Mouse (Mus musculus): ENCODE data around the gene Sh3bp2. TPM values are rescaled to one million over a fixed set of nuclear protein-coding genes. Genes with fewer than 3 reads are reported as not detected.
"Not testable (repeated sequence)": the region's sequence is repeated elsewhere in the genome, so short reads cannot be mapped to it uniquely, and the experiment has no call there.

Sh3bp2 gene
- total RNA-seq, 4 experiments from 2014 or later, result 11.5 to 23.9 (median 17.8) TPM

DNA sequence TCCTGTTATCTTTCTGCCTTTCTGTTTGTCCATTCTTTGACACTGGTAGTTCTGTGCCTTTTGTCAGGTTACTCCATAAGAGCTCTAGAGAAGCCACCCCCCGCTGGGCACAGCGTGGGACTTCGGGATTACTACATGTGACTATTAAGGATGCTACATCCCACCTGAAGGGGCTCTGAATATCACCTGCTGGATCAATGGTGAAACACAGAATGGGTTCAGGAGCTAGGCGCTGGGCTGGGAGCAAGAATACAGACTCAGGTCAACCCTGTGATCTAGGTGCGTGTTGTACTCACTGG, 788 bp downstream of the Sh3bp2 start:
- DNase-seq, result no peak

DNA sequence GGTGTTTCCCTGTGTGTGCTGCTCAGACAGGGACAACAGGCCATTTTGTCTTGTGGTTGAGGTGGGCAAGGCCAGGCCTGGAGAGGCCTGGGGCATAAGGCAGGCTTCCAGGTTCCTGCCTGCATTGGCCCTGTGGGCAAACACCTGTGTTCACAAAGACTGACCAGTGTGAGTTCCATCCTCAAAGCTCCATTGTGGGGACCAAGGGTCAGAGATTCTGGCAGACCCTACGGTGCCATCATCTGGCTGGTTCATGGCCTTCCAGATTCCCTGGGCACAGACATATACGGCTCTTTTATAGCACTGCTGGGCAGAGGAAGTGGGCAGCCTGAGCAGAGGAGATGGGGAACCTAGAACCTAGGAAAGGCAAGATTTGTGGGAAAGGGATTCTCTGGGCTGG, 1.7 kb downstream of the Sh3bp2 start:
- DNase-seq, result no peak

DNA sequence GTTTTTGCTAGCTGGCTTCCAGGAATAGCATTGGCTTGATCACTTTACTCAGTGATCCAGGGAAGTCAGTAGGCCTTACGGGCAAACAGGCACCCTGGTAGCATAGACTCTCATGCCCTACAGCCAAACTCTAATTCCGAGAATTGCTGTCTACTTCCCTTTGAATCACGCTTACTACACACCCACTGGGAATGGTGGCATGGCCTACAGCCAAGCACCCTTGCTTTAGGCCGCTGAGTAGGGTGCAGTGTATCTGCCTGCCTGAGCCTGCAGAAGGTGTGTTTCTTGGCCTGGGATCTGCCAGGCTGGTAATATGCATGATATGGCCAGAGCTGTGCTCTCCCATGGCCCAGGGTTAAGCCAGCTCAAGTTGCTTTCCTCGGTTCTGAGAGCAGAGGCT, 3.1 kb downstream of the Sh3bp2 start:
- DNase-seq, result no peak

DNA sequence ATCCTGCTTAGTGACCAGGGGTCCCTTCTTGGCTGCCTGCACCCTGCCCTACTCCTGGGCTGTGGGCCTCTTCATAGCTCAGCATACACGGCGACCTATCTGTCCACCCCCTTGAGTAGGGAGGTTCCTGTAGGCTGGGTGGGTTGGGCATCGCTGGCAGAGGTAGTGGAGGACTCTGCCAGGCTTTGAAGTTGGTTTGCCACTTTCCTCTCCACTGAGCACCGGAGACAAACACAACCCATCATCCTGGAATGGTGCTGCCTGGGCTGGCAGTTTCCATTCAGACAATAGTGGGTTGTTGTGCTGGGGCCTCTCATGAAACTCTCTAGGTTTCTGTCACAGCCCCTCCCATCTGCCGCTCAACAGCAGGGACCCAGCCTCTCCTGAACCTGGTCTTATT, 4.5 kb downstream of the Sh3bp2 start:
- no peak for DNase-seq

DNA sequence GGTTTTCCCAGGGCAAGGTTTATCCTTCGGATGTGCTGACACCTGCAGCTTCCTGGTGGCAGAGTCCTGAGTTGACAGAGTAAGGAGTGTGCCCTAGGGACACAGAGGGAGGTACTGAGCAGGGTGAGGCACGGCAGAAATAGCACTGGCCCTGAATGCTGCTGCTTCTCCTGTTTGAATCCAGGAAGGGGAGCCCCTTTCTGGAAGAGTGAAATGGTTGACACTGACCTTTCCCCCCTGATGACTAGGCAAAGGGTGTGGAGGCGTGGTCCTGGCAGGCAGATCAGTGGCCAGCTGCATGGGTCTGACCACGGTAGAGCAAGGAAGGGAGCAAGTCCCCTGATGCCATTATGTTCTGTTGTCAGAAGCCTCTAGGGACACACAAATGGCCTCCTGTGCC, 5.0 kb downstream of the Sh3bp2 start:
- peak; percentile 63 for DNase-seq

DNA sequence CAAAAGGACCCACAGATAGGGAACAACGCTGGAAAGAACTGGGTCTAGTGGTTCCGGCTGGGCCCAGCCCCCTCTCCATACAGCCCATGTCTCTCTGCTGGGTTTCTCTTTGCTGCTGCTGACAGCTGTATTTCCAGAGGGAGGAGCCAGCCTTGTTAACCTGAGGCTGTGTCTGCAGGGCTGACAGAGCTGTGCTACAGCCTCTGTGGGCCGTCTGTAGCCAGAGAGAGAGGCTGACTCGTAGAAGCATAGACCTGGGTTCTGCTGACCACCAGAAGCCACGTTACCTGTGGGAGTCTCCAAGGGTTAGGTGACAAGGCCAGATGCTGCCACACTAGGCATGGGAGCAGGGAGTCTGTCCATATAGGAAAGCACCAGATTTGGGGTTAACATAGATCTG, 7.4 kb downstream of the Sh3bp2 start:
- no peak for DNase-seq

DNA sequence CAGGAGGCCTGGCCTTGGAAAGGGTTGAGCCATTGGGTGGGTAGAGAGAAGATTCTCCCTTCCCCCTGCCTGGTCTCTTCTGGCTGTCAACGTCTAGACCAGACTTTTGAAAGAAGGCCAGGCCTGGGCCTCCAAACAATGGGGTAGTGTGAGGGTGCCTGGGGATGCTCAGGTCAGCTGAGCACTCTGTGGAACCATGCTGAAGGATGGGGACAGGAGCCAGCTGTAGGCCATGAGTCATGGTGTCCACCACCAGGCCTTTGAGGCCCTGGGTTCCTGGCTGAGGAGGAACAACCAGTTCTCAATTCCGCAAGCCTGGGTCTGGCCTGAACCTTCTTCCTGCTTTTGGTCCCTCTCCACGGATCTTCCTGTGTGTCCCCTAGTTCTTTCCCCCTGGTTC, 8.2 kb downstream of the Sh3bp2 start:
- DNase-seq, result no peak

DNA sequence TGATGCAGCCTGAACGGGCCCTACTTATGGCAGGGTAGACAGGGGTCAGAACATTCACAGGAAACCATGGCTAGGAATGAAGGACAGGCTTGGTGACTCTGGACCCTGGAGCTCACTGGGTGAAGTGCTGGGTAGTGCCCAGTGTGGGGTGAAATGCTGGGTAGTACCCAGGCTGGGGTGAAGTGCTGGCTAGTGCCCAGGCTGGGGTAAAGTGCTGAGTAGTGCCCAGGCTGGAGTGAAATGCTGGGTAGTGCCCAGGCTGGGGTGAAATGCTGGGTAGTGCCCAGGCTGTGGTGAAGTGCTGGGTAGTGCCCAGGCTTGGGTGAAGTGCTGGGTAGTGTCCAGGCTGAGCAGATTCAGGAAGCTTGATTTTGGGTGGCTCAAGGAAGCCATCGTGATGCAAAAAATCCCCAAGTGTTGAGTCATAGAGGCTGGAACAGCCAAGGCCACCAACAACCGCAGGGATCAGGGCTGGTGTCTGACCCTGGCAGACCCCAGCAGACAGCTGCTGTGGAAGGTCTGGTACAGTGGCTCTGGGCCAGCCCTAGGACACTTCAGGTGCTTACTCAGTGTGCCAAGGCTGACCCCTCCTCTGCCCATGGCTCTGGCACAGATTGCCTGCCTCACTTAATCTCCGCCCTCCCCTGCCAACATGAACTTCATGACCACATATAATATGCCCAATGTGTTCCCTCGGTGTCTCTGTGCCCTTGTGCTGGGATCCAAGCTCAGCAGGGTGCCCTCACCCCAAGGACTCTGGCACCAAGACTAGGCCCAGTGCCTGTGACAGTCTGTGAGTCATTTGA, 9.3 kb downstream of the Sh3bp2 start:
- peak; percentile 90 for DNase-seq

DNA sequence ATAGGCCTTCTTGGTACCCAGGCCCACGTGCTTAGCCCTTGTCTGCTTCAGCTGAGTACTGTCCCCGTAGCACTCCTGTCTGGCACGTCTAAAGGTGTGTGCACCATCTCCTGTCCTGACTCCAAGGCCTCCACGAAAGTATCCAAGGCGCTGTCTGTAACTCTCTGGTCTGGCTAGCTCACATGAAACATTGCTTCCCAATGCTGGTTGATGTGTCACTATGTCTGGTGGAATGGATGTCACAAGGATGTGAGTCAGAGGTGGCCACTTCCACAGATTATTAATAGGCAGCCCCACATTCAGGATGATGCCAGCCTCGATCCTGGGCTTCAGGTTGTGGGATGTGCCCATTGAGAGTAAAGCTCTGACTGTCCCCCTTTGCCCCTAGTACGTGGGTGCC, 10.2 kb downstream of the Sh3bp2 start:
- peak; percentile 64 for DNase-seq

DNA sequence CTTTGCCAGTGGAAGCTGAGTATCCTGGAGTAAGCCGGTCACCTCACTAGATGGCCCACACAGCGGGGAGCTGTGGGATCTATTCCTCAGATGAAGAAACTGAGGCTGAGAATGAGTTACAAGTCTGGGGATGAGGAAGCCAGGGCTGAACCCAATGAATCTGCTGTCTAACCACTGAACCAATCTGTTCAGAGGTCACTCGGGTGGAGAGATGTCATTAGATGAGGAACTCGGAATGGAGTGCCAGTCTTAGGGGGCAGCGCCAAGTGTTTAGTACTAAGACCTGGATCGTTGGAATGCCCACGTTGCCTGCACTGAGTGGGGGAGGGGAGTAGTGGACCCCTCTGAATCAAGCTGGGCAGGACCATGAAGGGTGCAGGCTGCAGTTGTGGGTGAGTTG, 12.4 kb downstream of the Sh3bp2 start:
- no peak for DNase-seq

DNA sequence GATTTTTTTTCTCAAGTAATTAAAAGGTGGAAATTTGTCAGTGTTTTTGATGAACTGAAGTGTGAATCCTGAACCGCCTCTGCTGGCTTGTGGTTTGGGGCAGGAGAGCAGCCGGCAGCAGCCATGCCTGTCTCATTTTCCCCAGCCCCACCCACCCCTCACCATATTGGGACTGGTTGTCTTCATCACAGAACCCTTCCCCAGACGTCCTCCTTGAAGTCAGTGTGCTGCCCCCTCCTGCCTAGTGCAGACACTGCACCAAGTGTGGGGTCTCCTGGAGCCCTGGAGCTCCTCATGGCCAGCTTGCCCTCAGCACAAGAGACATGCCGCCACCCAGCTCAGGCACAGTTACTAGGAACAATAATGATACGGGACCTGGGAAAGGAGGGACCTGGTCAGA, 12.9 kb downstream of the Sh3bp2 start:
- DNase-seq, result no peak

DNA sequence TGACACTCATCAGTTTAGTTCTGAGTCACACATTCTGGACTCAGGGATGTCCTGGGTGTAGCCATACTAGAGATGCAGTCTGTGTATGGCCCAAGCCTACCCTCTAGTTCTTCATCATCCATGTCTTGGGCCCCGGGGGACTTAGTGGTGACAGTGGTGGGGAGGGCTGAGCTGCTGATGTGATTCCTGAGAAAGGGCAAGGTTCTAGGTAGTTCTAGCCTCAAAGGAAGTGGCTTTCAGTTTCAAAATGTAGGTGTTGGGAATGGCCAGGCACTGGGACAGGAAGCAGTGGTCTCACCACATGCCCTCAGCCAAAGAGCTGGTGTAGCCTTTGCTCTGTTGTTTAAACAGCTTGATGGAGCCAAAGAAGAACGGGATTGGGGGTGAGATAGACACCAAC, 13.5 kb downstream of the Sh3bp2 start:
- DNase-seq, result no peak

DNA sequence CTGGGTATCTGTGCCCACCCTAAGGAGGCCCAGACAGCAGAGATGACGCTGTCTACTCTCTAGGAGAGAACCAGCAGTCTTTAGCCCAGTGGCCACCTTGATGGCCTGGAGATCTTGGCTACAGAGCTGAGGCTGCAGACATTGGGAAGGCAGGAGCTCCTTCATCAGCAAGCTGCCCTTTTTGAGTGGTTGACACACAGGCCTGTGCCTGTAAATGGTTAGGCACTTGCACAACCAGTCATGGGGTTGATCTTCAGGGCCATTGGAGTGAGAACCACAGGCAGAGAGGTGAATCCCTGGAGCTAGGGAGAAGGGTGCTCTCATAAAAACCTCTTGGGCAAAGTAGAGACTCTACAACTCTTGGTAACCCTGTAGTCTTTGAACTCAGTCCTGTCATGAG, 16.5 kb downstream of the Sh3bp2 start:
- no peak for DNase-seq

DNA sequence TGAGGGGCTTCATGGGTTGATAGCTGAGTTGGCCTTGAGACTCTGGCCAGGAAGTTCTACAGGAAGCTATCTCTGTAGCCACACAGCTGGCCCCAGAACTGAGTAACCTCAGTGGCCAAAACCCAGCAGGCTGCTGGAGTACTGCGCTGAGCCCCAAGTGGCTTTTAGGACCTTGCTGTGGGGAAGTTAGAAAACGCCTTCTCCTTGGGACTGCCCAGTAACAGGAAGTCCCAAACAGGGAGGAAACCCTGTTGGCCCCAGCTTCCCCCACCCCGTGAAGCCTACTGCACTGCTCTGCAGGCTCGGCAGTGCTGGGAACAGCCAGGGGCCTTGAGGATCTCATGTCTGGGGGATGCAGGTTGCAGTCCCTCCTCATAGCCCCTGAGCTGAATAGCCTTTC, 17.5 kb downstream of the Sh3bp2 start:
- no peak for DNase-seq

DNA sequence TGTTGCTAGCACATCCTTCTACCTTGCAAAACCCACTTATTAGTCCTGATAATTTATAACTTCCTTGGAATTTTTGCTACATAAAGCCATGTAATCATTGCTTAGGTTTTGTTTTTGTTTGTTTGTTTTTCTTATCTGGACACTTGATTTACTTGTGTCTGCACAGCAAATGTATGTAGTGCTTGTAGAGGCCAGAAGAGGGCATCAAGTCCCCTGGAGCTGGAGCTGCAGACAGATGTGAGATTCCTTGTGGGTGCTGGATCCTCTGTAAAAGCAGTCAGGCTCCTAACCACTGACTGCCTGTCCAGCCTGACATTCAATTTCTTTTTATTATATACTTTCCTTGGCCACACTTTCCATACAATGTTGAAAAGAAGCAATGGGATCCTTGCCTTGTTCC, 21.8 kb downstream of the Sh3bp2 start:
- DNase-seq, result no peak

DNA sequence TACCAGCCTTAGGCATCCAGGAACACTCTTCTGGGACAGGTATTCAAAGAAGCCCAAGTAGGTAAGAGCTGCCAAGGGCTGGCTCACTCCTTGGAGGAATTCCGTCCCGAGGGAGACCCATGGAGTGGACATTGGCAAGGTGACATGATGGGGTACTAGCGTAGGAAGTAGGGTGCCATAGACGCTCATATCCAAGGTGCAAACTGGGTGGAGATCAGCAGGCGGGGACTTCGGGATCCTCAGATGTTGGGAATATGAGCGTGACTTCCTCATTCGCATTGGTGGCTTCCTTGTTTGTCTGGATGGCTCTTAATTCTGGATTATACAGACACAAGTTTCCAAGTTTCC, 23.5 kb downstream of the Sh3bp2 start:
- DNase-seq, result no peak

DNA sequence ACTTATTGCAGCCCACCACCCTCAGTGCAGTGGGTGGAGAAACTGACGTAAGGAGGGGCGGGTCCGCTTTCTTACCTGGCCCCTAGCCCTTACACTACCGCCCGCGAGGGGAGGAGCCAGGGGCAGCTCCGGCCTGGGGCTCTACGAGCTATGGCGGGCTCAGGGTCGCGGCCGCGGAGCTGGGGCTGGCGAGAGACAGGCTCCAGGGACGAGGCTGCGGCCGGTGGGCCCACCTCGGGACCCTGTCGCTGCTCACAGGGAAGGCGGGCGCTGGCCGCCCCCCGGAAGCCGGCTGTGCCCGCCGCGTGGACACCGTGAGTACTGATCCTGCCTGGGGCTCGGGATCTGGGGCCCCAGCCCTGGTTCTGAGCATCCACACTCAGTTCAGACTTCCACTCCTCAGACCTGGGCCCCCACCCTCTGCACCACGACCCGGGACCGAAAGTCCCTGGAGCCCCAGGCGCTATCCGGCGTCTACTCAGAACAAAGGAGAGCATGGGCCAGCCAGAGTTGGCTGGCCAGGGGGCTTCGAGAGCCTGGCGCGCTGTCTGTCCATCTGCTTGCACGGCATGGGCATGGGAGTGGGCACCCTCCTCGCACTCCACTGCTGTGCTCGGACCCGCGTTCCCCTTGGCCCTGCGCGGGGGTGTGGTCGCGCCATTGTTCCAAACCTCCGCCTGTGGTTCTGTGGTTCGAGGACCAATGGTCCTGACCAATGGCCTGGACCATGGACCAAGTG, 24.0 kb downstream of the Sh3bp2 start:
- DNase-seq, result no peak

DNA sequence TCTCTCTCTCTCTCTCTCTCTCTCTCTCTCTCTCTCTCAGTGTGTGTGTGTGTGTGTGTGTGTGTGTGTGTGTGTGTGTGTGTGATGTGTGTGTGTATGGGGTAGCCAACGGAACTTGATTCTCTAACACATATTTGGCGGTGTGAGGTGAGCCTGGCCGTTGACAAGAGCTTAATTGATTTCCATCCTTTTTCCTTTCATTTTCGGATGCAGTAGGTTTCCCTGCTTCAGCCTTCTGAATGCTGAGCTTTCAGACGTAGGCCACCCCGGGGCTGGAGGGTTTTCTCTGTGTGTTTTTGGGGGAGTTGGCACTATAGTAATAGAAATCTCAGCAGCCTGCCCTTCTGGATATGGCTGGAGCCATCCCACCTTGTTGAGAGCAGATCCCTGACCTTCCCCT, 24.6 kb downstream of the Sh3bp2 start:
- no peak for DNase-seq

DNA sequence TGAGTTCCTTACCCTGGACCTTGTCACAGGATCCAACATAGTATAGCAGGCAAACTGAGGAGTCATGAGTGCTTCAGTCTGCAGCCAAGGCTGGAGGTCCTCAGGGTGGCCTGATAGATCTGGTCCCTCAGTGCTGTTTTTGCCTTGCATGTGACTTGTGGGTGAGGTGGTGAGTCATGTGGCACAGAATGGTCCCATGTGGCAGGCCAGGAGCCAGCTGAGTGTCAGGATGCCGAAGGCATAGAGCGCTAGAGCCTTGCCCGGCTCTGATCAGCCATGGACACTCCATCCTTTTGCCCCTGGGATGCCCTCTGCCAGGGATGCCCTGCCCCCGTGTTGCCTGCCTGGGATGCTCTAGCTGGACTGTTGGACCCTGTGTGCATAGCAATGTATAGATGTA, 26.2 kb downstream of the Sh3bp2 start:
- no peak for DNase-seq

DNA sequence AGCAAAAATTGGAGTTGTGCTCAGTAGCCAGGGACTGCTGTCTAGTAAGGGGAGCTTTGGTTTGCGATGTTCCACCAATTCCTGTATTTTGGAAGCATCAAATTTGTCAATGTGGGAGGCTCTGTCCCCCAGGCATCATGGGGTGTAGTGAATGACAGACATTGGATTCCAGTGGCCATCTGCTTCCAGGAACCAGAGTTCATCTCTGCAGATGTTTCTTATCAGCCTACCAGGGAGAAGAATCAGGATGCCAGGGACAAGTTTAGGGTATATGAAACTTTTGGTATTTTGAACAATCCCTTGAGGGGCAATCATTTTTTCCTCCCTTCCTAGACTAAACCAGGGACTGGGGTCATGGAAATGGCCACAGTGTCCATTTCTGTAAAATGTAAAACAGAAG, 38.2 kb downstream of the Sh3bp2 start:
- no peak for DNase-seq

DNA sequence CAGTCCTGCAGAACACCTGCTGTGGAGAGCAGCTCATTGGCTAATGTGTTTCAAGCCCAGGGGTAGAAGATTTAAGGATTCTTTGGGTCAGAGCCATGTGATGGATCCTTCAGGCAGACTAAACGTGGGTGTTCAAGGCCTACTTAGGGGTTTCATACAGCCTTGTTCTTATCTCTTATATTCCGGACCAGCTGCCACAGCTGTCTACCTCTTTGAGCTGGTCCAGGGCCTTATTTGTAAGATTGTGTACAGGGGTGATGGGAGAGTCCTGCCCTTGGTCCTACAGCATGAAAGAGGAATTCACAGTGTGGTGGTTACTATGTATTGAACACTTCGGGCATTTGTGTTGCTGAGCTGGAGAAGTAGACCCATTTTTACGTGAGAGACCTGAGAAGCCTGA, 38.7 kb downstream of the Sh3bp2 start:
- DNase-seq, result no peak

DNA sequence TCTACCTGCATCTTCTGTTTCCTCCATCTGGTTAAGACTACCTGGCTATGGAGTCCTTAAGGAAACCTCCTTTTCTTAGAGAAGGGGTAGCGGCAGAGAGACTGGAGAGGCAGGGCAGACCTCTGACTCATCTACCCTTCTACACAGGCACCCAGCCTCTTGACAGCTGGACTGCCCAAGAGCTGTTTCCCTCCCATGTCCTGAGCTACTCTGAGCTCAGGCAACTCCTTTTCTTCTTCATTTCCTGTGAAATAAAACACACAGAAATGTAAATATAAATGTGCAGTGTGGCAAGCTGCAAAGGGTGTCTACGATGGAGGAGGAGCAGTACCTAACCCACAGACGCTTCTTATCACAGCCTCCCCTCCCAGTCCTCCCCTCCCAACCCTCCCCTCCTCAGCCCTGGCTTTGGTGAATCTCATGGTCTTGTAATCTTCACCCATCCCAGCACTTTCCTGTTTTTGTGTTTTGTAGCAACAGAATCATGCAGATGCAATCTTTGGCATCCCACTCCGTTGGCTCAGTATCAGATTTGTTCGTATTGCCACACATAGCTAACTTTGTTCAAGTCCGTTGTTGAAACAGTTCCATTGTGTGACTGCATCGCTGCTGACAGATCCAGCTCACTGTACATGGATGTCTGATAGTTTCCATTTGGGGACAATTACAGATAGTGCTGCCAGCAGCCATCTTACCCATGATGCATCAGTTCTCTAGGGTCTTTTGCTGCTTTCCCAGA, 40.1 kb downstream of the Sh3bp2 start:
- no peak for DNase-seq

DNA sequence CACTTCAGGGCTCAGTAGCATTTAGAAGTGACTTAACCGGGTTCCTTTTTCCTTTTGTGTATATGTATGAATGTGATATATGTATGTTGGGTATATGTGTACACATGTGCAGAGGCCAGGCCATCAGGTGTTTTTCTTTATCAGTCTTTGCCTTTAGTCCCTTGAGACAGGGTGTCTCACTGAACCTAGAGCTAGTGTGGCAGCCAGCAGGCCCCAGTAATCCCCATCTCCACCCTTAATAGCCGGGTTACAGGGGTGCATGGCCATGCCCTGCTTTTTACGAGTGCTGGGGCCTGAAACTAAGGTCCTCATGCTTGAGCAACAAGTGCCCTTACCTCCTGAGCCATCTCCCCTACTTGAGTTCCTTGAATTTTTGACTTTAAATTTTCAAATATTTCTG, 45.9 kb downstream of the Sh3bp2 start:
- no peak for DNase-seq

DNA sequence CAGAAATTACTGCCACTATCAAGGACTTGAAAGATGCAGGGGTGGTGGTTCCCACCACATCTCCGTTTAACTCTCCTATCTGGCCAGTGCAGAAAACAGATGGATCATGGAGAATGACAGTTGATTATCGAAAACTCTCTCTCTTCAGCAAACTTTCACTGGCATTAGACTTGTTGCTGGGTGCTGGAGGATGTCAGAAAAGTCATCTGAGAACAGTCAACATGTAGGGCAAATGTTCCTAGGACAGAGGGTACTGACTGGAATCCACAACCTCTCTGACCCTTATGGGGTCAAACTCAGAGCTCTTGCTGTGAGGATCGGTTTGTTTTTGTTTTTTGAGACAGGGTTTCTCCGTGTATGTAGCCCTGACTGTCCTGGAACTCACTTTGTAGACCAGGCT, 46.9 kb downstream of the Sh3bp2 start:
- not testable (repeated sequence) for DNase-seq

Measured in adrenal gland, adult 8-10 months (tissue).